Mouse (Mus musculus) left cerebral cortex, adult 9 months (tissue): ENCODE measurements around the gene Nans.

ENCODE experiments used
- DNase-seq, 2 experiments: peaks; one replicate each; pipeline ENCODE4 v3.0.0; 2022; ENCODE audit warnings: low spot score in 2 of 2

Nans gene

DNA sequence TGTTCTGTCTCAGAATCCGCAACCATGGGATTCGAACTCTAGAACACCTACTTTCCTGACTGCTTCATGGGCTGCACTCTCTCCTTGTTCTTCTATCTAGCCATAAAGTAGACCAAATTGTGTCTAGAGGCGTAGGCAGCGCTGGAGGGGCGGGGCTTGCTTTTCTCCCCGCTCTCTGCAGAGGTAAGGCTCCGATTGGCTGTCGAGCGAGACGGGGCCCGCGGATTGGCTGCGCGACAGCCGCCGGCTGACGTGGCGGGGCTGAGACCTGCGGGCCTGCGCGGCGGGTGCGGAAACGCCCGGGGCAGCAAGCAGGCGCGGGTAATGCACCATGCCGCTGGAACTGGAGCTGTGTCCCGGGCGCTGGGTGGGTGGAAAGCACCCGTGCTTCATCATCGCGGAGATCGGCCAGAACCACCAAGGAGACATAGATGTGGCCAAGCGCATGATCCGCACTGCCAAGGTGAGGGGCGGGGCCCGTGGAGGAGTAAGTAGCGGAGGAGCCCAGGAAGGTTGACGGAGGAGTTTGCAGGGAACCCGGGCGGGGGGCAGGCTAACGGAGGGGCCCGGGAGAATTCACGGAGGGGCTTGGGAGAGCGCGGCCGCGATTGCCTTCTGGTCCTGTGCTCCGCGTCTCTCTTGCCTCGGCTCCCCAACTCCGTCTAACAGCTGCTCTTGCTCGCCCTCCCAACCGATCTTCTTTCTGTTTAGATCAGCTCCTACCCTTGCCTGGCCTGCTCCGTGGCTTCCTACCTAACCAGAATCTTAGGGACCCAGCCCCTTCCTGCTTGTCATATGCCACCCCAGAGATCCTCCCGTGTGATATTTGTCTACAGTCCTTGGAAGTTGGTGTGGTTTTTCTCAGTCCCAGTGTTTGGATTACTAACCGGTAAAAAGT lies at the start of gene Nans:
Gene Nans, plus strand, starts transcription at position 221 of the 898 bp plus-strand sequence.
- DNase-seq = peak; percentile 80 to 92

DNA sequence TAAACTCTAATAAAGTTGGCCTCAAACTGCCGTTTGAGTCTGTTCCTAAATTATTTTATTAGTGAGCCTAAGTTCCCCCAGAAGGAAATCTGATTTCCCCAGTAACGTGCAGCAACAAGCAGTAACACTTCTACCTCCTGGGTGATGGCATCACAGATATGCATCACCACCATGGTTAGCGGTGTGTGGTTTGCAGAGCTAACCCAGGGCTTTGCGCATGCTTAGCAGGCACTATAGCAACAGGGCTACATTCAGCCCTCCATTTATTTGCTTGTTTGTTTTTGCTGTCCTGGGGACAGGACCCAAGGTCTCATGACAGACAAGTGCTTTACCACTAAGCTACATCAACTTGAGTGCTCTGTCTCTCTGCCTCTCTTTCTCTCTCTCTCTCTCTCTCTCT lies 46.5 kb upstream of the Nans start:
- DNase-seq = no peak

DNA sequence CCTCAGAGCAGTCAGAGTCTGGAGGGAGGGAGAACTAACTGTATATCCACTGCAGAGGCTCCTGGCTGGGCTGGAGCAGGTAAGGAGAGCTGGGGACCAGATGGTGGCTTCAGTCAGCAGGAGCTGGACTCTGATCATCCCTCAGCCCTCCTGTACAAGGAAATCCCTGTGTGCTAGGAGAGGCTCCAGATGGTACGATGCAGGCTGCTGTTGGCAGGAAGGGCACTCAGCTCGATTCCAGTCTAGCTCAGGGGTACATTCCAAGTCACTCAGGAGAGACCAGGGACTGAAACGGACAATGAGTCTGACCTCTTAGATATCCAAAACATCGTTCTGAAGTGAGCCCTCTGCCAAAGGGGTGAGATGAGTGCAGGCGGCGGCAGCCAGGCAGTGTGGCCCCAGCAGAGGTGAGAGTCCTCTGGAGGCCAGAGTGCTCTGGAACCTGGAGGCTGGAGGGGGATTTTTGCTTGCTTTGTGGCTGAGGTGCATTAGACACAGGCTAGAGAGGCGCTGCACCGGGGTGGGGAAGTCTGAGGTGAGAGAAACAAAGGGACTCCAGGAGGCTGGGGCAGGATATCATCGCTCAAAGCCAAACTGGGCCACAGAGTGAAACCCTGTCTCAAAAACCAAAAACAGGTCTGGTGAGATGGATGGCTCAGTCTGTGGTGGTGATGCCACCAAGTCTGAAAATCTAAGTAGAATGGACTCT lies 43.7 kb upstream of the Nans start:
- no peak for DNase-seq

DNA sequence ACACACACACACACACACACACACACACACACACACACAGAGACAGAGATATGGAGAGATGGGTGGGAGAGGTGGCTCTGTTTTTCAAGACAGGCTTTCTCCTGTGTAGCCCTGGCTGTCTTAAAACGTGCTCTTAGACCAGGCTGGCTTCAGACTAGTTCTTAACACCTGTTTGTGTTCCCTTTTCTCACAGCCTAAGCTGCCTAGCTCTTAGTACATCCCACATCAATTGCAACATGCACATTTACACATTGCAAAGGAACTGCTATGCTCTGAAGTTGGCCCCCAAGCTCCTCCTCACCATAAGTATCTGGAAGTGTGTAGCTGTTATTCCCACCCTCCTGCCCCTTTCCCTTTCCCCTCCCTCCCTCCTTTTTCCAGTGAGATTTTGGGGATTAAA lies 41.6 kb upstream of the Nans start:
- no peak for DNase-seq

DNA sequence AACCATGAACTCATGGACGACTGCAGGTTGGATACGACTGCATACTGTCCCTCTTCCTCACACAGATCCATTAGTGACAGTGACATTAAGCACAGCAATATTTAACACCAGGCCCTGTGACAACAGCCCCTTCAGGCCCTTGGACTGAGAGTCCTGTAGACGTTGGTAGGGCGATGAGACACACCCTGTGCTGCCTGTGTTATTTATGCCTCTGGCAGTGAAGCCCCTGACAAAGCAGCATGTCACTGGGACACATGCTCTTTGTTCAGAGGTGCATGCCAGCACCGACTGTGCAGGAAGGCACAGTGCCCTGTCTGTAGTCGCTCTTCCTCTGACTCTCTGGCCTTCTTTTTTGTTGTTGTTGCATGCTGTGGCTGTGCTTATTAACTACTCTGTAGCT lies 40.2 kb upstream of the Nans start:
- DNase-seq = no peak

DNA sequence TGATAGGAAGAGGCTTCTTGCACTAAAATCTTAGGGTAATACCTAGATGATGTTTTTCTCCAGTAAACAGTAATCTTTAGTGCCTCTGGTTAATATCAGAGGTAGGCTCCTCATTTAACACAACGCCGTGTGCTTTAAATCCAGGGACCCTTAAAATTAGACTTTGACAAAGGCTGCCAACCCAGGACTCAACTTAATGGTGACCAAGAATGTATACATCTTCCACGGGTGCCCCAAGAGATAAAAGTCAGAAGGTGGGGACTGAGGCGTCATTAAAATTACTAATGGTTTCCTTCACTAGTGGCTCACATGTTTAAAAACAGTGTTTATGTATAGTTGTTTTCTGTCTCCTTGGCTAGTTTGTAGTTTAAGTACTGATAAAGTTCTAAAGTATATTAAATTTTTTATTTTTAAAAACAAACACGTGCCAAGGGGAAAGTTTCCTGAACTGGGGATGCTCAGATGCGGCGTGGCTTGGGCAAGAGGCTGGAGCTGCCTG lies 39.0 kb upstream of the Nans start:
- no peak for DNase-seq

DNA sequence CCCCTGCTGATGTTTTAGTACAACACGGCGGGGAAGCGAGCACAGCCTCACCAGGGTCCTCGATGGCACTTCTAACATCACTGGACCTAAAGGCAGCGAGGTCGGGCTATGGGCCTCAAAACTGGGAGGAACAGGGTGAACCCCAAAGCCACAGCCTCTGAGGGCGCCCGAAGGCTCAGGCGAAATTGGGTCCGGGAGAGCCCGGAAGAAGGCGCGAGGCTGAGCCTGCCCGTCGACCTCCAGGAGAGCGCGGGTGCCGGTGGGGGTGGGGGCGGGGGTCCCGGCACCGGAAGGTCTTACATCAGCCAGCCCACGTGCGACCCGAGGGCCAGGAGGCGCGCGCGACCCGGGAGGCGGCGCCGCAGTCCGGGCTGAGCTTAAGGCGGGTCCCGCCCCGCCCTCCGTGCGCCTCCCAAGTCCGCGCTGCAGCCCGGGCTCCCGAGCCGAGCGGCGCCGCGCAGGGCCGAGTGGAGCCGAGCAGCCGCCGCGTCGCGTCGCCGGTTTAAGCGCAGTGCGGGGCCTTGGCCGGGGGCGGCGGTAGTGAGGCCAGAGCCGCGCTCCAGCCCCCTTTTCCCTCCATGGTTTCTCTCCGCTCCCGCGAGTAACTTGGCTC lies 38.4 kb upstream of the Nans start, which contains the start of gene Anp32b:
Gene Anp32b, plus strand, starts transcription at position 384 of the 613 bp plus-strand sequence.
- peak; percentile 75 to 90 for DNase-seq

DNA sequence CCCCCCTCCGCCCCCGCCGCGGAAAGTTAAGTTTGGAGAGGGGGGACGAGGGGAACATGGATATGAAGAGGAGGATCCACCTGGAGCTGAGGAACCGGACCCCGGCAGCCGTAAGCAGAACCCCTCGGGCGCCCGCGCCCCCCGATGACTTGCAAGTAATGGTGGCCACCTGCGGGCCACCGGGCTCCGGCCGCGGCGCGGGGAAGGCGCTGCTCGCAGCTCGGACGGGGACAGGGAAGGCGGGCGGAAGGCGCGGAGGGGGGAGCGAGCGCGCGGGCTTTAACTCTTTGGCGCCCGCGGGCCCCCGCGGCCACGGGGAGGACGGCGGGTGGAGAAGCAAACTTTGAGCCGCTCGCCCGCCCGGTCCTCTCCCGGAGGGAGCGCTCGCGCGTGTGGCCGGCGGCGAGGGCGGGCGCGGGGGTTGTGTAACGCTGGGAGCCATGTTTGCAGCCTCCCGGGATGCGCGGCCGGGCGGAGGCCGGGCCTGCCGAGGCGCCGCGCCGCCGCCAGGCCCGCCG lies 37.7 kb upstream of the Nans start:
- DNase-seq = peak in 1 of 2 experiments; percentile 59

DNA sequence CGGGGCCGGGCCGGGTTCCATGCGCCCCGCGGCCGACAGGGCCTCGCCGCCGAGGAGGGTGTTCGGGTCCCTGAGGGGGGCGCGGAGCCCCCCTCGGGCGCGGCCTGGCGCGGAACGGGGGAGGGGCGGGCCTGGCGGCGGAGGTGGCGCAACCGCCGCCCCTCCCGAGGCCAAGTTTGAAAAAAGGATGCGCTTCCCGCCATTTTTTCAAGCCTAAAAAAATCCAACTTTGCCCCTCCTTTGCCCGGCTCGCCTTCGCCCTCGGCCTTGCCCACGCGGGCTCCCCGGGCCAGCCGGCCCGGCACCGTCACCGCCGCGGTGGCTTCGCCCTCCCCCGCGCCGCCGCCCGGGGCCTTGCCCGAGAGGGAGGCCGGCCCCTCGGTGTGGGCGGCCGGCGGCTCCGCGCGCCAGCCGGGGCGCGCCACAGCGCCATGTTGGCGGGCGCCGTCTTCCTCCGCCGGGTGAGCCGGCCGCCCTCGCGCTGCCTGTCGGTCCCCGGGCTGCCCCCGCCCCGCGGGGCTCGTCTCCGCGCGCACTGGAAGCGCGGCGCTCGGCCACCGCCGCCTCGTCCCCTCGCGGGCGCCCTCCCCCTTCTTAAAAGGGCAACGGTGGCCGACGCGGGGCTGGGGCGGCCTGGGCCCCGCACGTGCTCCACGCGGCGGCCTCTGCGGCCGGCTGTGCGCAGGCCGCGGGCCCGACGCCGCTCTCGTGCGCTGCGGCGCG lies 37.1 kb upstream of the Nans start:
- DNase-seq = peak in 1 of 2 experiments; percentile 52

DNA sequence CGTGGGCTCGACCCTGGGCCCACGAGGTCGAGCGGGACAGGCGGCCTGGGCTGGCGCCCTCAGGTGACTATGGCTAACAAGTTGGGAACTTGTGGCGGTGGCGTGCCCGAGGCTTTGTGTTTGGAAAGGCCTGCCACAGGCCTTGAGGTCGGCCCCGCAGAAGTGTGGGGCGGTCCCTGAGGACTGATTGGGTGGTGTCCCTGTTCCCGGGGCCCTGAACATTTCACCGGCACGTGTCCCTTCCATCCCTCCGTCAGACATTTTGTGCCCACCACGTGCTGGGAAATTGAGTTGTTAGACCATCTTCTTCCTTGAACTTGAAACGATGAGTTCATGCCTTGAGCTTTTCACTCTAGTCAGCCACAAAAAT lies 36.6 kb upstream of the Nans start:
- peak; percentile 33 to 40 for DNase-seq

DNA sequence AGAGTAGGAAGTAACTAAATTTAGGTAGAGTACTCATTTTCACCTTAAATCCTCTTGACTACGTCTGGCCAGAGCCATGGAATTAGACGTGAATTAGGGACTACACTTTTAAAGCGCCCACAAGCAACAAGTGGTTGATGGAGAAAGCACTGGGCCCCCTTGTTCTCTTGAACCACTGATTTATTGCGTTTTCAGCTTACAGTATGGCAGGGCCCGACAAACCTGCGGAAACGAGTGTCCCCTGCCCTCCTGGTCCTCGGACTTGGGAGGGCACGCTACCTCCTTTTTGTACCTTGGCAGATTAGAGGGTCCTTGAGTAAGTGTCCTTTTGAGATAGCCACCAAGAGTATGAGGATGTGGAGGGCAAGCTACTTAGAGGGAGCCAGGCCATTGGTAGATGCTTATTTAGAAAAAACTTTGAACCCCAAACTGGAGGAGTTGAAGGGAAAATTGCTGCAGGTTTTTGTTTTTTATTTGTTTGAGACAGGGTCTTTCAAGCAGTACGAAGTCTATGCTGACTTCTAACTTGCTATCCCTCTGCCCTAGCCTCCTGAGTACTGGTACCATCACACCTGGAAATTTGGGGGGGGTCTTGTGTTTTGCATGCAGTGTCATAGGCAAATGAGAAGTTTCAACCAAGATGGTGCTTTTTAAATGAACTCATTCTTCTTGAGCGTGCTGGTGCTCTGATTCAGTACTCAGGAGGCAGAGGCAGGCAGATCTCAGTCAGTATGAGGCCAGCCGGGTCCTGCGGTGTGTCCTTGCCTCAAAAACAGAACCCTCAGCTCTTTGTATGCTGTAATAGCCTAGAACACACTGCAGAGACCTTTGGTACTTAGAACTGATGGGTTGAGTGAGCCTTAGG lies 36.0 kb upstream of the Nans start:
- no peak for DNase-seq

DNA sequence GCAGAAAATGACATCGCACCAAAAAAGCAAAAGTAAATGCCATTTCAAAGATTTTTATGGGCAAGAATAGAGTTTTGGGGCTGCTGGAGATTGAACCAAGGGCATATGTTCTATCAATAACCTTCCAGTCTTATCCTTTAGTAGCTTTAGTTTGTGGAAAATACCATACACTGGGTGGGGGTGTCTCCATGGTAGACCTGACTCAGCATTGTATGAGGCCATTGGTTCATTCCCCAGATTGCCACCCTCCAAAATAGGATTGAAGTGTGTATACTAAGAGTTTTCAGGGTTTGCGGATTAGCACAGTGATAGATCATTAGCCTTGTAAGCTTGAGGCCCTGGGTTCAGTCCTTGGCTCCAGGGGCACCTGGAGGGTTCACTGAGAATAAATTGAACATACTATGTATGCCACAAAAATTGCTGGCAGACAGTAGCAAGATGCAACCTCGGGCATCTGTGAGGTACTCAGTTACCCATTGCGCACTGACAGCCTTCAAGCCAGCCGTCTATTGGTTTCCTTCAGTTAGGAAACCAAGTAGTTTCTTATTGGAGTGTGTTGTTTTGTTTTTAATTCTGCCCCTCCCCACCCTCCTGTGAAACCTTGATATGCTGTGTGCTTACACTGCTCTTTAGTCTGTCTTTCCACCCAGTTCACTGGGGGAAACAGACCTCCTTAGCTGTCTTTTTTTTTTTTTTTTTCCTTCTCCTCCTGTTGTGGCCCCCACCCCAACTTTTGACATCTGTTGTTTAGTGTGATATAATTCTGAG lies 34.8 kb upstream of the Nans start:
- no peak for DNase-seq

DNA sequence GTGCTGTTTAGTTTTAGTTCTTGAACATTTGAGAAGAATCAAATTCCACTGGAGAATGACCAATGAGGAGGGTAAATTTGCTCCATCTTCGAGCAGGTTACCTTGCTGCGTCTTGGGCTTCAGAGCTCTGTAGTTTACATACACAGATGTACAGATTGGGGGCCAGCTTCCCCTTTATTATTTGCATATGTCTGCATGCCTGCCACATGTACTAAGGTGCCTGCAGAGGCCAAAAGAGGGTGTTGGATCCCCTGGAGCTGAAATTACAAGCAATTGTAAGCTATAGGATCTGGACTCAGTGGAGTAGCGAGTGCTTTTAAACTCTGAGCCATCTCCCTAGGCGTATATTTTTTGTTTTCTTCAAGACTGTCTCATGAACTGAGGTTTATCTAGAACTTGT lies 32.3 kb upstream of the Nans start:
- no peak for DNase-seq

DNA sequence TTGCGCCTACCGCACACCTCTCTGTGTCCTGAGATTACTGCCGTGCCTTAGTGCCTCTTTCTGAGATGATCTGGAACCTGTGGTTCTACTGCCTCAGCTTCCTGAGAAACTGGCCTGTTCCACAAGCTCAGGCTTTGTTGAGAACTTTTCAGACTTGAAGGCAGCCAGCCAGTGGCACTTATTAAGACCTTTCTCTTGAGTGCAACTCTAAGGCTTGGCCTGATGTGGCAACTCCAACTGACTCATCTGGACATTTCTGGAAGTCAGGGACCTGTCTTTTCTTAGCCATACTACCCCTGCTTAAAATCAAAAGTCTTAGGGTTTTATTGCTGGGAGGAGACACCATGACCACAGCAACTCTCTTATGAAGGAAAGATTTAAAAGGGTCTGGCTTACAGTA lies 31.9 kb upstream of the Nans start:
- DNase-seq = no peak

DNA sequence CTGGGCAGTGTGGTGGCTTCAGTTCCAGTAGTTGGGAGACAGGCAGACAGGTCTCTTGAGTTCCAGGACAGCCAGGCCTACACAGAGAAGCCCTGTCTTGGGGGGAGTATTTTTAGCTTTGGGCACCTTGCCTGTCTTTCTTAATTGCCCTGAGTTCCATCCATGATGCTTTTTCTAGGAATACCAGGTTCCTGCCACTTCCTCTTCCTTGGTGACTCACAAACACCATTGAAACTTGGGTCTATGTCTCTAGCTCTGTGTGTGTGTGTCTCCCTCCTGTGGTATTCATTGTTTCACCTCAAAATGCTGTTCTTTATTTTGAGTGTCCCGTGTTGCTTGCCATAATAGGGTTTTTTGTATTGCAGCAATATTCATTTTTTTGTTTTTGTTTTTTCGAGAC lies 30.6 kb upstream of the Nans start:
- no peak for DNase-seq

DNA sequence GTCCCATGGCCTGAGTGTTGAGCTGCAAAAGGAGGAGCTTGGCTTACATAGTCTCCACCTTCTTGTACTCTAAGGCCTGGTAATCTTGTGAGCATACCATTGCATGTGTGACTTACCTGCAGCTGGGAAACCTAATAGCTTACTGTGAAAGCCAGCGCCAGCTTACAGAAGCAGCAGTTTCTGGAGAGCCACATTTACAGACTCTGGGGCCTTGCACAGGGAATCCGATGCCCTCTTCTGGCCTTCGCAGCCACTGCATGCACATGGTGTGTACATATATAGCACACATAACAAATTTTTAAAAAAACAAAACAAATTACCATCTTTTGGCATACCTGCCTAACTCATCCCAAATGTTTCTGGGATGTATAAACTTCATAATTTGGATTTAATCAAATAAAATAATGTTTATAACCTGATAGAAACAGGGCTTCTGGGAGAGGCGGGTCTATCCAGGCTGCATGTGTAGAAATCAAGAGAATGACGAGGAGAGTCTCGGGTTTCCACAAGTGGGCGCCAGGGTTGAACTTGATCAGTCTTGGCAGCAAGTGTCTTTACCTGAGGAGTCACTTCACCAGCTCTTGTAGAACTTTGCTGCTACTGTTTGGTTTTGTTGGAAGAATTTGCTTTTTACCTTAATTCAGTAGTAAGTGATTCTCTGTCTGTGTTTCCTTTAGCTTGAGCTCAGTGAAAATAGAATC lies 25.8 kb upstream of the Nans start:
- no peak for DNase-seq

DNA sequence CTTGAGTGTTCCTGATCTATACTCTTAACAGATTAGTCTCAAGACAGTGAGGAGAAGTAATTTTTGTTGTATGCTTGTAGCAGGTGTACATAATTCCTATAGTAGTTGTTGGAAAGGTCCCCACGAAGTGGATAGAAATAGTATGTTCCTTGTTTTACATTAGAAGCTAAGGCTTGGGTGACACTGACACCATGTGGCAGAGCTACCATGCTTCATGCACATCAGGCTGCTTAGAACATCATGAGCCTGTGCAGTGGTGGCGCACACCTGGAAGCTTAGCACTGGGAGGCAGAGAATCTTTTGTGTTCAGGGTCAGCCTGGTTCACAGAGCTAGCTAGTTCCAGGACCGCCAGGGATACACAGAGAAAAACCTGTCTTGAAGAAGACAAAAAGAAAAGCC lies 23.3 kb upstream of the Nans start:
- DNase-seq = no peak

DNA sequence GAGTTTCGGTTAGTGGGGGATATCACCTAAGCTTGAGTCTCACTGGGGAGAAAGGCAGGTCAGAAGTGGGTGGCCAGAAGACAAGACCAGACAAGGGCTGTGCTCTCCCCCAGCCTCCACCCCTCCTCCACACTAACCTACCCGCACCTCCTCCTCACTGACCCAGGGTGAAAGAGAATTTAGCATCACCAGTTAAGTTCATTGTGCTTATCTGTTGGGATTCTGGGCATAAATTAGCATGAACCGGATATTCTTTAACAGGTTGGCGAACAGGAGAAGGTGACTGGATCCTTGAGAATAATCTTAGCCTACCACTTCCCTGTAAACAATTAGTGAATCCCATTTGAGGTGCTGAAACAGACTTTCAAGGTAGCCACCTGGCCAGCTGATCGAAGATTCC lies 13.9 kb upstream of the Nans start:
- DNase-seq = no peak

DNA sequence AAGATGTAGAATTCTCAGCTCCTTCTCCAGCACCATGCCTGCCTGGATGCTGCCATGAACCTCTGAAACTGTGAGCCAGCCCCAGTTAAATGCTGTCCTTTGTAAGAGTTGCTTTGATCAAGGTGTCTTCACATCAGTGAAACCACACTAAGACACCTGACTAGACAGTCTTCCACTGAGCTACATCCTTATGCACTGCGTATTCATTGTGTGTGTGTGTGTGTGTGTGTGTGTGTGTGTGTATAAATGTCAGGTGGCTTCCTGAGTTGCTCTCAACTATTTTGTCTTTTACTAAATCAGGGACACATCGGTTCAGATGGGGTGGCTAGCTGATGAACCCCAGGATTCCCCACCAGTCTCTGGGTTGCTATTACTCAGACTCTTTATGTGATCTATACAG lies 10.0 kb upstream of the Nans start:
- no peak for DNase-seq
